Mouse (Mus musculus): Measurements from ENCODE around the gene Fam13a. TPM values are rescaled to one million over a fixed set of nuclear protein-coding genes. Genes with fewer than 3 reads are reported as not detected.

Gene Fam13a
- polyA plus RNA-seq, 1 experiment from 2014 or later: 5.7 TPM

DNA sequence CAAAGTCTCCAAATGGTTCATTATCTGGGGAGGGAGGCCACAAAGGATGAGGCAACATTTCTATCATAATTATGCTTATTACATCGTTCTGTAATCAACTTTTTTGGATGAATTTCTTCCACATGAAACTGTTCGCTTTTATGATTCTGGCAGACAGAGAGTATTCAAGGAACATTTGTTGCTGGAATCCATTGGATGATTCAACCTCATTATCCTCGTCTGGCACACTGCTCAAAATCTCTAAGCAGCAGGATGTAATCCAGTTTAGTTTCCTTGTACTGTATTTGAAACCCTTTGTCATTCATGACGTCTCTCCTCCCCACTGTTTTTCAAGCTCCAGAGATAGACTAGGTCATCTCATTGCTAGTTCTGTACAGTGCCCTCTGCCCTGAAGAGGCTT, 77.5 kb downstream of the Fam13a start:
- Histone ChIP-seq H3K4me3 (no peak overlapping the region), H3K27ac (no peak overlapping the region), H3K27me3 (ENCODE audit: insufficient read depth, poor library complexity, severe bottlenecking) (no peaks in the 10 kb centered on the region), H3K36me3 (peaks cover 9% of the 10 kb centered on the region; the same call in 1 of the 2 replicates), H3K4me1 (no peaks in the 10 kb centered on the region), H3K9me3 (no peaks in the 10 kb centered on the region)
- 78% methylated on average over 4 of the region's 4 CpGs for WGBS
- no peak for DNase-seq (ENCODE audit: low spot score)

GRCm38 (mm10) chr6:58946246-58946645, 78.1 kb downstream of the Fam13a start:
- no peak overlapping the region for H3K27ac ChIP-seq
- 62% methylated on average over 2 of the region's 2 CpGs for WGBS
- no peaks in the 10 kb centered on the region for H3K4me1 ChIP-seq
- no peaks in the 10 kb centered on the region for H3K27me3 ChIP-seq (ENCODE audit: insufficient read depth, poor library complexity, severe bottlenecking)
- no peak for DNase-seq (ENCODE audit: low spot score)
- H3K9me3 ChIP-seq: no peaks in the 10 kb centered on the region
- H3K4me3 ChIP-seq: no peak overlapping the region
- H3K36me3 ChIP-seq: peaks cover 9% of the 10 kb centered on the region; the same call in 1 of the 2 replicates

- no peak overlapping the region for H3K27ac ChIP-seq
- H3K36me3 ChIP-seq: peaks cover 9% of the 10 kb centered on the region; the same call in 1 of the 2 replicates
- DNase-seq (ENCODE audit: low spot score): no peak
- no peaks in the 10 kb centered on the region for H3K27me3 ChIP-seq (ENCODE audit: insufficient read depth, poor library complexity, severe bottlenecking)
- WGBS: 76% methylated on average over 3 of the region's 3 CpGs
- no peaks in the 10 kb centered on the region for H3K4me1 ChIP-seq
- no peaks in the 10 kb centered on the region for H3K9me3 ChIP-seq
- no peak overlapping the region for H3K4me3 ChIP-seq
Measured at GRCm38 (mm10) chr6:58943958-58944357, 80.4 kb downstream of the Fam13a start.

- no peak overlapping the region for H3K4me3 ChIP-seq
- H3K4me1 ChIP-seq: no peaks in the 10 kb centered on the region
- no peak overlapping the region for H3K27ac ChIP-seq
- no peak for DNase-seq (ENCODE audit: low spot score)
- peaks cover 2% of the 10 kb centered on the region; the same call in 1 of the 2 replicates for H3K36me3 ChIP-seq
- H3K9me3 ChIP-seq: no peaks in the 10 kb centered on the region
- no peaks in the 10 kb centered on the region for H3K27me3 ChIP-seq (ENCODE audit: insufficient read depth, poor library complexity, severe bottlenecking)
- 74% methylated on average over 2 of the region's 2 CpGs for WGBS
Measured at GRCm38 (mm10) chr6:58942276-58942675, 82.1 kb downstream of the Fam13a start.

DNA sequence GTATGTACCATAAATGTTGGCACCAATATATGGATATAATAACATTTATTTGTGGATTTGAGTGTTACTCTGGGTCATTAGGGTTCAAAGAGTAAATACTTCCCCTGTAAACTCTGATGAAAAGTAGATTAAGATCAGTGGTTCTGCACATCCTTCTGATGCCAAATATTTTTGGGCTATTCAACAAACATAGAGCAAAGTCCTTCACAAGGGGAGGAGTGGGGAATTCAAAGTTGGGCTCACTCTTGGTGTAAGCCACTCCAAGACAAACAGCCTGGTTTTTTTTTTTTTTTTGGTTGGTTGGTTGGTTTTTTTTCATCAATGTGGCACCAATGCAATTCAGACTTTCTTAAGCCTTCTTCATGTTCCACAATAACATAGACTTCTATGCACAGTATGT, 86.6 kb downstream of the Fam13a start:
- no peaks in the 10 kb centered on the region for H3K4me1 ChIP-seq
- no peak overlapping the region for H3K4me3 ChIP-seq
- H3K9me3 ChIP-seq: no peaks in the 10 kb centered on the region
- H3K27ac ChIP-seq: no peak overlapping the region
- peaks cover 8% of the 10 kb centered on the region for H3K36me3 ChIP-seq
- no peaks in the 10 kb centered on the region for H3K27me3 ChIP-seq (ENCODE audit: insufficient read depth, poor library complexity, severe bottlenecking)
- no peak for DNase-seq (ENCODE audit: low spot score)

DNA sequence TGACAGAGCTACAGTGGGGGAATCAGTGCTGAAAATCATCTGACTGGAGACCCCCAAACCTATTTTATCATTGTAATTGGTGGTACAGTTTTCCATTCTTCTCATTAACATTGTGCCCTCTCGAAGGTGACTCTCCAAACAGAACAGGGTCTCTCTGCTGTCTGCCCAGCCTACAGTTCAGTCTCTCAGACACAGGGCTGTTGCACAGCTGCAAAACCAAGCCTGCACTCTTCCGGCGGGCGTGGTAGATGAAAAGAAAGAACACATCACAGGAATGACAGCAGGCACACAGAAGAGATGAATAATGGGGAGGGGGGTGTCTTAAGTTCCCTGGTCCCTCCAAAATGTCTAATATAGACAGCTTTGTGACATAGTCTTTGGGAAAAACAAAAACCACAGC, 90.2 kb downstream of the Fam13a start:
- WGBS: 88% methylated on average over 4 of the region's 4 CpGs
- Histone ChIP-seq H3K4me1 (no peaks in the 10 kb centered on the region), H3K4me3 (no peak overlapping the region), H3K36me3 (peaks cover 8% of the 10 kb centered on the region), H3K27me3 (ENCODE audit: insufficient read depth, poor library complexity, severe bottlenecking) (no peaks in the 10 kb centered on the region), H3K27ac (no peak overlapping the region), H3K9me3 (no peaks in the 10 kb centered on the region)
- no peak for DNase-seq (ENCODE audit: low spot score)

DNA sequence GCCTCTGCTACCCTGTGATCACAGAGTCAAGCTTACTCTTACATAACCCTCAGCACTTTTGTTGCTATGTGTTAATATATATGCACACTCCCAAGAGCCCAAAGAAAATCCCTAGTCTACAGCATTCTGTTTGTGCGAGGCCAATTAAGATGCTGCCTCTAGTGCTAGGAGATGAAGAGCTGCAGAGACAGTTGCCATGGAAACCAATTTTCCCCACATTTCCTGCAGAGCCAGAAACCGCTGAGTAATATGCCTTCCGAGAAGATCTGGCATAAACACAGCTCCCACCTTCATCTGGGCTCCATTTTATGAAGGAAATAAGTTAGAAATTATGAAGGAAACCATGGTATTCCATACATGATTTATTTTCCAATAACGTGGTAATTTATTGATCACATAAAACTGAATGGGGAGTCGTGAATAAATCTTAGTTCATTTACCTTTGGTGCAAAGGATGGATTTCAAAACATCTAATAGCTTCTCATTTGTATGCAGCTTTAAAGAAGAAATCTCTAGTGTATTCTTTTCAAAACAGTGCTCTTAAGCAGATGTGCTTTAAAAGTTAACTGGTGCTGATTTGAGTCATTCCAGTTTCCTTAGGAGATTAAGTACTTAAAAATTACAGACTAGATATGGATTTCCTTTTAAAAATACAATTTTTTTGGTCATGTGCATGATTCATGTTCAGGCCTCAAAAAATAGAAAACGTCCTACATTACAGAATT, 91.0 kb downstream of the Fam13a start:
- 64% methylated on average over 6 of the region's 6 CpGs for WGBS
- H3K9me3 ChIP-seq: no peaks in the 10 kb centered on the region
- no peak overlapping the region for H3K4me3 ChIP-seq
- H3K36me3 ChIP-seq: peaks cover 8% of the 10 kb centered on the region
- no peak overlapping the region for H3K27ac ChIP-seq
- no peaks in the 10 kb centered on the region for H3K4me1 ChIP-seq
- no peaks in the 10 kb centered on the region for H3K27me3 ChIP-seq (ENCODE audit: insufficient read depth, poor library complexity, severe bottlenecking)
- no peak for DNase-seq (ENCODE audit: low spot score)

GRCm38 (mm10) chr6:58932515-58933188, 91.7 kb downstream of the Fam13a start:
- 86% methylated on average over 12 of the region's 12 CpGs for WGBS
- no peaks in the 10 kb centered on the region for H3K9me3 ChIP-seq
- DNase-seq (ENCODE audit: low spot score): no peak
- H3K27ac ChIP-seq: no peak overlapping the region
- no peaks in the 10 kb centered on the region for H3K27me3 ChIP-seq (ENCODE audit: insufficient read depth, poor library complexity, severe bottlenecking)
- H3K4me1 ChIP-seq: peaks cover 6% of the 10 kb centered on the region; the same call in 1 of the 2 replicates
- H3K4me3 ChIP-seq: no peak overlapping the region
- peaks cover 8% of the 10 kb centered on the region for H3K36me3 ChIP-seq

DNA sequence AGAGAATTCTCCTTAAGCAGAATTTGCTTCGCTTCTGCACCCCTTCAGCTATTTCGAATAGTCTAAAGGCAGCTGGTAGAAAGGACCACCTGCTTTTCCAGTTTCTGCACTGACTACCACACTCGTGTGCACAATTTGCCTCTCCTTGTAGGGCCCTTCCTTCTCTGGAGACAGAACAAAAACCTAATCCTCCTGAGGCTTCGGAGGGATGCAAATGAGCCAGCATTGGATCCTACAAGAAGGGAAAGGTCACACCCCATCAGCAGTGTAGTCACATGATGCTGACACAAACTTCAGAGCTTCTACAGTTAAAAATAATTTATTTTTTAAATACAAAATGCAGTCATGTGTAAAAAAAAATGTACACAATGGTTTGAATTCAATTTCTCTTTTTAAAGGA, 93.2 kb downstream of the Fam13a start:
- Histone ChIP-seq H3K36me3 (peaks cover 8% of the 10 kb centered on the region), H3K27me3 (ENCODE audit: insufficient read depth, poor library complexity, severe bottlenecking) (no peaks in the 10 kb centered on the region), H3K9me3 (no peaks in the 10 kb centered on the region), H3K4me3 (no peak overlapping the region), H3K27ac (no peak overlapping the region), H3K4me1 (peaks cover 10% of the 10 kb centered on the region; the same call in 1 of the 2 replicates)
- 83% methylated on average over 4 of the region's 4 CpGs for WGBS
- no peak for DNase-seq (ENCODE audit: low spot score)

- Histone ChIP-seq H3K27ac (no peak overlapping the region), H3K4me3 (no peak overlapping the region), H3K9me3 (no peaks in the 10 kb centered on the region), H3K27me3 (ENCODE audit: insufficient read depth, poor library complexity, severe bottlenecking) (no peaks in the 10 kb centered on the region), H3K4me1 (peaks cover 10% of the 10 kb centered on the region; the same call in 1 of the 2 replicates), H3K36me3 (peaks cover 4% of the 10 kb centered on the region)
- 83% methylated on average over 9 of the region's 9 CpGs for WGBS
- DNase-seq (ENCODE audit: low spot score): no peak
Measured at GRCm38 (mm10) chr6:58929911-58930431, 94.4 kb downstream of the Fam13a start.

- WGBS: 37% methylated on average over 2 of the region's 2 CpGs
- H3K4me3 ChIP-seq: no peak overlapping the region
- no peaks in the 10 kb centered on the region for H3K27me3 ChIP-seq (ENCODE audit: insufficient read depth, poor library complexity, severe bottlenecking)
- H3K9me3 ChIP-seq: no peaks in the 10 kb centered on the region
- no peak for DNase-seq (ENCODE audit: low spot score)
- H3K4me1 ChIP-seq: peaks cover 10% of the 10 kb centered on the region; the same call in 1 of the 2 replicates
- H3K36me3 ChIP-seq: no peaks in the 10 kb centered on the region
- H3K27ac ChIP-seq: no peak overlapping the region
Measured at GRCm38 (mm10) chr6:58927881-58928280, 96.5 kb downstream of the Fam13a start.

GRCm38 (mm10) chr6:58922511-58922910, 101.8 kb downstream of the Fam13a start:
- 73% methylated on average over 5 of the region's 5 CpGs for WGBS
- no peak for DNase-seq (ENCODE audit: low spot score)

DNA sequence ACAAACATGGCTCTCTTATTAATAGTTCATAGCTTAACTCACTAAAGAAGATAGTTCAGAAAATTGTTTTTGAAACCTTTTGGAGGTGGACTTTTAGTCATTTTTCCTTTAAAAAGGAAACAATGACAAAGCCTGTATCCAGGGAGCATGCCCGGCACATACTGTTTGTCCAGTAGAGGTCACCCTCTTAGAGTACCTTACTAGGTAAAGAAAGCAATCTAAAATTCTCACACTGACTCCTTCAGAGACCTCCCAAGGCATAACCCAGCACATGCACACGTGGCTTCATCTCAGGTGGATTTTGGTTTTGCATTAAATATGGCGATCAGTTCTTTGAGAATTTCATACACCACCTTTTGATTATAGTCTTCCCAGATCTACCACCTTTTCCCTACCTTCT, 102.7 kb downstream of the Fam13a start:
- Histone ChIP-seq H3K4me3 (no peak overlapping the region), H3K36me3 (peaks cover 7% of the 10 kb centered on the region; the same call in 1 of the 2 replicates), H3K27ac (no peak overlapping the region), H3K4me1 (no peaks in the 10 kb centered on the region), H3K27me3 (ENCODE audit: insufficient read depth, poor library complexity, severe bottlenecking) (no peaks in the 10 kb centered on the region), H3K9me3 (no peaks in the 10 kb centered on the region)
- 56% methylated on average over 3 of the region's 3 CpGs for WGBS
- DNase-seq (ENCODE audit: low spot score): no peak

More at GRCm38 (mm10) chr6:58922511-58922910, 101.8 kb downstream of the Fam13a start:
- Histone ChIP-seq H3K36me3 (peaks cover 6% of the 10 kb centered on the region; the same call in 1 of the 2 replicates), H3K4me1 (peaks cover 2% of the 10 kb centered on the region; the same call in 1 of the 2 replicates), H3K27ac (no peak overlapping the region), H3K4me3 (no peak overlapping the region), H3K9me3 (no peaks in the 10 kb centered on the region), H3K27me3 (ENCODE audit: insufficient read depth, poor library complexity, severe bottlenecking) (no peaks in the 10 kb centered on the region)
